Mouse (Mus musculus) lung, adult 2 months (tissue): ENCODE results near the gene Prkcd. TPM values are rescaled to one million over a fixed set of nuclear protein-coding genes. Genes with fewer than 3 reads are reported as not detected.

Source experiments
- DNase-seq: peaks from one replicate; pipeline ENCODE4 v3.0.0; 2022
- H3K4me1 ChIP-seq: fragments of 200-500 bp; 2 replicates; pipeline ENCODE4 v1.6.1; 2011; ENCODE audit warnings: low read length; ENCODE audit not compliant: control insufficient read depth, insufficient read depth
- H3K4me3 ChIP-seq: fragments of 200-500 bp; replicated peaks from 2 replicates; pipeline ENCODE3; 2011; ENCODE audit warnings: low read depth, mild to moderate bottlenecking, control low read depth, low read length; ENCODE audit errors: extremely low read depth
- CTCF ChIP-seq: fragments of 200-500 bp; IDR thresholded peaks from 2 replicates; pipeline ENCODE4 v1.5.1; 2011; ENCODE audit warnings: mild to moderate bottlenecking, low read length, control low read depth; ENCODE audit not compliant: insufficient read depth
- POLR2A ChIP-seq: fragments of 200-500 bp; IDR thresholded peaks from 2 replicates; pipeline ENCODE4 v1.6.1; 2011; ENCODE audit warnings: low read depth, mild to moderate bottlenecking, control low read depth, low read length, borderline replicate concordance; ENCODE audit errors: extremely low read depth
- WGBS: fragments of 180-500 bp; shearing (Covaris S2); methylation state at CpG from one replicate; pipeline ENCODE4 v1.1.7; 2018; 5-methylcytosine and 5-hydroxymethylcytosine counted together
- polyA plus RNA-seq: library from polyadenylated mRNA; depleted of rRNA; stranded (reverse); fragments of >200 nt; gene quantifications from 2 replicates; pipeline ENCODE4 v1.2.3, GENCODE M21; 2012; rRNA removed

Prkcd gene
- 111 and 134 TPM in 2 replicates for polyA plus RNA-seq

DNA sequence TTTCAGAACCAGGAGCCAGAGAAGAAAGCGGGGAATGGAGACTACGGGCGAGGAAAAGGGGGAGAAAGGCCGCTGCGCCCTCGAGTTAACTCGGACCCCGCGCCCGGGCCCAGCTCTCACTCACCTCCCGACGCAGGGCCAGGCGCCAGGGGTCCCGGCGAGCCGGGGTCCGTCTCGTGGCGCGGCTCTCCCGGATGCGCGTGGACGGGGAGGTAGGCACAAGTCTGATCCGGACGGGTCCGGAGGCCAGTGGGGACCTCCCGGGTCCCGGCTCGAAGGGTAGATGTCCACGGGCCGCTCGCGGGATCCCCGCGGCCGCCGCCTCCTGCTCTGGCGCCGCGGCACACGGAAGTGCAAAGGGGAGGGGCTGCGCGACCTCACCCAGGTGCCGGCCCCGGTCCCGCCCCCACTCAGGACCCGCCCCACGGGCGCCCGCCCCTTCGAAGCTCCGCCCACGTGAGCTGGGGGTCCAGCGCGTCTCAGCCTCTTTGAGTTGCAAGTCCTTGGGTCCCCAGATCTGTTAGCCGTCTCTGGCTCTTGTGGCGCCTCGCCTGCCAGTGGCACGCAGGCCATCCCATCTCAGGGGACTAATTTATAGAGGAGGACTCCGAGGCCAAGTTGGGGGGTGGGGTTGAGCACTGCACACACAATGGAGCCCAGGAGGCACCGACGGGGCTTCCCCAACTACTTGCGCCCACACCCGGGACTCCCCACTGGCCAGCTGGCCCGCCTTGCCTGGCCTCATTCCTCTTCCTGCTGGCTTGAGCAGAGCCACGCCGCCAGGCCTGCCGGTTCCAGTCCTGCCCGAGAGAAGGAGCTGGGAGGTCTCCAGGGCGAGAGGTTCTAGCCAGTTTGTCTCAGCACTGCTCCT, at the start of gene Prkcd:
Gene Prkcd (minus strand): TSS at position 355 of the 871 bp plus-strand sequence.
- WGBS, result 1% methylated on average over 71 of the region's 71 CpGs
- H3K4me3 ChIP-seq, result peak within 1 kb of the TSS; percentile 76
- peaks cover 15% of the 10 kb centered on the region for H3K4me1 ChIP-seq
- peak; percentile 47 for TF ChIP-seq POLR2A
- TF ChIP-seq CTCF, result no peak
- DNase-seq, result peak; percentile 86

DNA sequence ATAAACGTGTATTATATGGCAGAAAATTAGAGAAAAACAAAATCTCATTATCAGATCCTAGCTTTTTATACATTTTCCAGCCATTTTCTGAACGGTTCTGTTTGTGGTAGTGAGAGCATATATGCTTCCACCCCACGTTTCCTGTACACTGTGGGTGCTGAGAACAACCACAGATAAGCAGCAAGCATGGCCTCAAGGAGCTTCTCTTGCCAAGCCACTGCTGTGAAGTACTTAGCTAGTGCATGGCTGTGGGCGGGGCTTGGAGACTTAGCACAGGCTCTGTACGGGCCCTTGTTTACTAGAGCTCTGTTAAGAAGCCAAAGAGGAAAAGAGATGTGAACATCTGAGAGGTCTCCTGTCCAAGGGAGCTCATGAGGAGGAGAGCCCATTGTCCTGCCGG, 48.9 kb upstream of the Prkcd start:
- no peaks in the 10 kb centered on the region for H3K4me1 ChIP-seq
- TF ChIP-seq POLR2A, result no peak
- 56% methylated on average over 6 of the region's 6 CpGs for WGBS
- peak; percentile 57 for DNase-seq
- no peak overlapping the region for H3K4me3 ChIP-seq

DNA sequence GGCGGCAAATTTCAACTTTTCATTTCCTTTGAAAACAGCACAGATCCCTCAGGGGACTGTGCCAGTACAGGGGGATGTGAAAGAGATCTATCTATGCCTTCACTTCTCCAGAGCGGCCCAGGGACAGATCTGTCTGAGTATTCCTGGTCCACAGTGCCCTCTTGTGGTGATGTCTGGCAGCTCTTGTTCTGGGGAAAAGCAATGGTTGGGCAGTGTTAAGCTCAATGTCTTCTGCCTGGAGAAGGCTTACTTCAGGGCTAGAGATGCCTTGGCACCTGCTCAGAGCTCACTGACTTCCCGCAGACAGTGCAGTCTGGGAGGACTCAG, 45.9 kb upstream of the Prkcd start:
- WGBS, result 3% methylated on average over 3 of the region's 3 CpGs
- TF ChIP-seq CTCF (peak; percentile 90), POLR2A (no peak)
- Histone ChIP-seq H3K4me3 (no peak overlapping the region), H3K4me1 (no peaks in the 10 kb centered on the region)
- DNase-seq, result peak; percentile 83

DNA sequence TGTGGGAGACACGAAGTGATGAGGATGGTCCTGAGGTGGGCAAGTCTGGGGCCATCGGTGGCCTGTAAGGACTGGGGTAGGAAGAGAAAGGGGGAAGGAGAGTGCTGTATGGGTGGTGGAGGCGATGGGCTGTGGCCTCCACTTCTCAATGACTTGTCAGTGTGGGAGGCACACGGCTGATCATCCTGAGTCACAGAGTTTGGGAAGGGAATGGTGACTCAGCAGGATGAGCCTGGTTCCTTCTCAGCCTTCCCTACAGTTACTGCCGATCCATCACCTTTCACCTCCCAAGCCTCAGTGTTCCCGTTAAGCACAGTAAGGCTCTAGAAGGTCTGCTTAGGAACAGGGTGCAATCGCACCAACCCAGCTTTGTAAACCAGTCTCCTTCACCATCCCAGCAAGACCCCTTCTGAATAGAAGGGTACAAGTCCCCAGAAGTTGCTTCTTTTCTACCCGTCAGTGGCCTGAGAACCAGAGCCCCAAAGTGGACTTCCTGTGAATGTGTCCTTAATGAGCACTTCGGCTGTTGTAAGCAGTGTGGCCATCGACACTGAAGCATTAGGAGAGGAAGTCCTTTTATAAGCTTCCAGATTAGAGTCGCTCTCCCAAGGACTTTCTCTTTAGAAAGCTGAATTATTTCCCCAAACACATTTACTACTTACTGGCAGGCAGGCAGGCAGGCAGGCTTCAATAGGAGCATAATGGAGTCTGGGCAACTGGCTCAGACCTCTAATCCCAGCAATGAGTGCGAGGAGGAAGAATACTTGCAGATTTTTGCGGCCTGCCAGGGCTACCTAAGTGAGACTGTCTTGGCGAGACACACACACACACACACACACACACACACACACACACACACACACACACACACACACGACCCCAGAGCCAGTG, 45.3 kb upstream of the Prkcd start:
- Histone ChIP-seq H3K4me3 (no peak overlapping the region), H3K4me1 (no peaks in the 10 kb centered on the region; the same call in 1 of the 2 replicates)
- DNase-seq, result no peak
- WGBS, result 62% methylated on average over 15 of the region's 15 CpGs
- no peak for TF ChIP-seq CTCF
- no peak for TF ChIP-seq POLR2A

DNA sequence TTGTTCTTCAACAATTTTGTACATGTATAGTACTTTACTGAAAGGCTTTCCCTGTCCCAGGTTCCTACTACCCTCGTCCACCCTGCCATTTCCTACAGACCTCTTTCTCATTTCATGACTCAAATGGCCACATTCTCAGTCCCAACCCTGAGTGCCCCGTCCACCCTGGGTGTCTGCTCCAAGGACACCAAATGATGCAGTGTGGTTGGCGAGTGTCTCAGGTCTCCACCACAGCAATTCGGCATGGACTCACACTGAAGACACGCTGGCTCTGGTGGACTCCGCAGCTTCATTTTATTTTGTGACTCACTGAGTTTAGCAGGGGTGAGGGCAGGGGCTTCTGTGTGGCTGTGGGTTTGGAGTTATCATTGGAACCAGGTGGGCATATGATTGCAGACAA, 44.2 kb upstream of the Prkcd start:
- Histone ChIP-seq H3K4me3 (no peak overlapping the region), H3K4me1 (peaks cover 2% of the 10 kb centered on the region; the same call in 1 of the 2 replicates)
- TF ChIP-seq POLR2A (no peak), CTCF (no peak)
- WGBS, result 94% methylated on average over 6 of the region's 6 CpGs
- DNase-seq, result no peak

DNA sequence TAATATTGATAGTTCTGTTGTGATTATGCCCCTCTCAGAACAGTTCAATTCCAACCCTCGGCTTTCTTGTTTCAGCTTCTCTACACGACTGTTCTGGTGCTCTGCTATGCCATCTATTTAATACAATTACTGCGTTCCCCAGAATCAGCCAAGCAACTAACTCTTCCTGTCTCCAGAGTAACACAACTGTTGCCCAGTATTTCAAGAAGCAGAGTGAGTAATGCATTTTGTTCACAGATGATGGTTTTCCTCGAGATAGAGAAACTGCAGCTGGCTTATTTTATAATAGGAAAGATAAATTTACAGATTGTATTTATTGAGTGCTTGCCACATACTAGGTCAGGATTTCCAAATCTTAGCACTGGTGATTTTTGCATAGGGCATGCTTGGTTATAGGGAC, 40.6 kb upstream of the Prkcd start:
- WGBS, result 75% methylated on average over 4 of the region's 4 CpGs
- Histone ChIP-seq H3K4me1 (peaks cover 2% of the 10 kb centered on the region; the same call in 1 of the 2 replicates), H3K4me3 (no peak overlapping the region)
- TF ChIP-seq POLR2A (no peak), CTCF (no peak)
- no peak for DNase-seq

DNA sequence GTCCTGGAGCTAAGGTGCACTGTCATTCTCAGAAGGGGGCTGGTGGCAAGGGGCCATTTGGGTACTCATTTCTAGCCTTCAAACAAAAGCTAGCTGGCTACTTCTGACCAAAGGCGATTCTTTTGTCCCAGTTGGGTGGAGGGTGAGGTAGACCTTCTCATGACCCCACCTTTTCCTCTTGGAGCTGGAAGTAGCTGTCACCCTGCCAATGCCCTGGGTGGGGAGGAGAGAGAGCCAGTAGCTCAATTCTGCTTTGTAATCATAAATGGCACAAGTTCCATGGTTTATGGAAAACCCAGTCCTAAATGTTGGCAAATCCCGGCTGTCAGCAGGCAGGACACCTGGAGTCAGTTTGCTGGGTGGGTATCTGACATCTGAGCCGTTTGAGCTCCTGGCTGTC, 40.1 kb upstream of the Prkcd start:
- DNase-seq, result peak; percentile 44
- WGBS, result 37% methylated on average over 3 of the region's 3 CpGs
- TF ChIP-seq POLR2A, result no peak
- TF ChIP-seq CTCF, result no peak
- H3K4me1 ChIP-seq, result peaks cover 2% of the 10 kb centered on the region; the same call in 1 of the 2 replicates
- H3K4me3 ChIP-seq, result no peak overlapping the region

DNA sequence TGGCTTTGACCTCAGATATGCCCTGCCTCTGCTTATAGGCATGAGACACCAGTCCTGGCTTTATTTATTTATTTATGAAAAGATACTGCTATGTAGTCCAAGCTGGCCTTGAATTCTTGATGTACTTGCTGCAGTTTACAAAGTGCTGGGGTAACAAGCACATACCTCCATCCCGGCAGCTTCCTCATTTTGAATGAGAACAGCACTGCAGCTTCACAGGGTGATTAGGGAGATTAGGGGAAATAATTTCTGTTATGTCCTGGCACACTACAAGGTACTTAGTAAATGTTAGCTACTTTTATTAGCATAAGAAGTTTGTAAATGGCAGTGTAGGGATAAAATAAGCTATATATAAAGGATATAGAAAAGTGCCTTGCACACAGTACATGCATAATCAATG, 29.5 kb upstream of the Prkcd start:
- no peak for TF ChIP-seq POLR2A
- no peak for TF ChIP-seq CTCF
- H3K4me3 ChIP-seq, result no peak overlapping the region
- H3K4me1 ChIP-seq, result peaks cover 4% of the 10 kb centered on the region; the same call in 1 of the 2 replicates
- 78% methylated on average over 1 of the region's 1 CpGs for WGBS
- no peak for DNase-seq

DNA sequence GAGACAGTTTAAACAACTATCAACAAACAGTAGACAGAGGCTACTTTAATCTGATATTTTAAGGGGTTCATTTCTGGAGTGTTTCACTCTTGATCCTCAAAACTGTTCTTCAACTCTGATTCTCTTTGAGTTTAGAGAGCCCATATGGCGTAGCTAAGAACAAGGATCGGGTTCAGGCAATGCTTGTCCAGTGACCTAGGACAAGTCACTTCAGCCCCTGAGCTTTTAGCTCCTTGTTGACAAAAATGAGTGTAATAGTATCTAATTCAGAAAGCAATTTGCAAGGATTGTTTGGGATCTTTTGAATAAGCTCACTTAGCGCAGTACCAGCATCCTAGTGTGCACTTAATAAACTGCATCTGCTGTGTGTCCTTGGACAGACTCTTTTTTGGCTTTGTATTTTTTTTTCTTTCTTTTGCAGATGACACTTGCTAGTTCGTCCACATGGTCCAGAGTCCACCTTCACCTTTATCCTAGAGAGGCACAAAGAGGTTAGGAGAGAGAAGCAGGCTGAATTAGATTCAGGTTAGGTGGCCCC, 28.8 kb upstream of the Prkcd start:
- peaks cover 5% of the 10 kb centered on the region; the same call in 1 of the 2 replicates for H3K4me1 ChIP-seq
- TF ChIP-seq POLR2A, result no peak
- TF ChIP-seq CTCF, result no peak
- H3K4me3 ChIP-seq, result peak overlapping the region; percentile 77
- DNase-seq, result no peak
- 42% methylated on average over 4 of the region's 4 CpGs for WGBS
